Mouse (Mus musculus): ENCODE measurements around the gene Parp4.
A peak's percentile ranks its signal among the peaks of the same experiment; 100 is the strongest.

DNA sequence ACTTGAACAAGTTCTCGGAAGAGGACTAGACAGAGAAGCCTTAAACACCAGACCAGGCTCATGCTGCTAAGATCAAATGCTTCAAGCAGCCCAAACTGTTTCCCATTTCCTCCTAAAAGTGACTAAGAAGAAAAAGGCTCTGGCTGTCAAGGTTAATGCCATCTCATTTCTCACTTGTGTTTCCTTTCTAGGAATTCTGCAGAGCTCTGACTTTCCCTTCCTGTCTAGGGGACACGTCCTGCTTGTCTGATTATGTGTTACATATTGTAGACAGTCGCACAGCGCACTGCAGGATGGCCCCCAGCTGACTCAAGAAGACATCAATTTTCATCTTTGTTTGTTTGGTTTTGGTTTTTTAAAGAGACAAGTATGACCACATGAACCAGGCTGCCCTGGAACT lies 130.3 kb downstream of the Parp4 start:
- TF ChIP-seq CTCF (IDR thresholded peaks at IDR 0.05) (no peak), EP300 (IDR thresholded peaks at IDR 0.05) (peak; percentile 24; the same call in 1 of the 2 replicates)
